Mouse (Mus musculus) left cerebral cortex, adult 11 months (tissue): Measurements from ENCODE around the gene Slc38a7.
"Not testable (repeated sequence)": the region's sequence is repeated elsewhere in the genome, so short reads cannot be mapped to it uniquely, and the experiment has no call there.

ENCODE experiments used
- DNase-seq: peaks from one replicate; pipeline ENCODE4 v3.0.0; 2022; ENCODE audit warnings: low spot score

The Slc38a7 gene

GRCm38 (mm10) chr8:95853102-95853843 lies at the start of gene Slc38a7:
Gene Slc38a7, minus strand, starts transcription at chr8:95853539.
- DNase-seq: peak; percentile 83

- DNase-seq: no peak
Measured at GRCm38 (mm10) chr8:95901864-95902263, 48.5 kb upstream of the Slc38a7 start.

GRCm38 (mm10) chr8:95893701-95894100 lies 40.4 kb upstream of the Slc38a7 start:
- DNase-seq: no peak

GRCm38 (mm10) chr8:95888285-95889136 lies 35.2 kb upstream of the Slc38a7 start, which contains the start of gene Got2:
Gene Got2, minus strand, starts transcription at chr8:95888547.
- peak; percentile 81 for DNase-seq

GRCm38 (mm10) chr8:95887578-95888284 lies 34.4 kb upstream of the Slc38a7 start:
- peak; percentile 80 for DNase-seq

GRCm38 (mm10) chr8:95886647-95887577 lies 33.6 kb upstream of the Slc38a7 start:
- no peak for DNase-seq

- no peak for DNase-seq
Measured at GRCm38 (mm10) chr8:95885966-95886365, 32.6 kb upstream of the Slc38a7 start.

GRCm38 (mm10) chr8:95885271-95885841 lies 32.0 kb upstream of the Slc38a7 start:
- DNase-seq: no peak

- DNase-seq: no peak
Measured at GRCm38 (mm10) chr8:95884491-95884890, 31.2 kb upstream of the Slc38a7 start.

GRCm38 (mm10) chr8:95882191-95882590 lies 28.9 kb upstream of the Slc38a7 start:
- DNase-seq: no peak

GRCm38 (mm10) chr8:95881576-95881975 lies 28.2 kb upstream of the Slc38a7 start:
- no peak for DNase-seq

GRCm38 (mm10) chr8:95879823-95880222 lies 26.5 kb upstream of the Slc38a7 start:
- no peak for DNase-seq

GRCm38 (mm10) chr8:95878176-95878962 lies 25.0 kb upstream of the Slc38a7 start:
- DNase-seq: no peak

GRCm38 (mm10) chr8:95875270-95875669 lies 21.9 kb upstream of the Slc38a7 start:
- DNase-seq: no peak

- DNase-seq: no peak
Measured at GRCm38 (mm10) chr8:95871690-95872089, 18.4 kb upstream of the Slc38a7 start.

- not testable (repeated sequence) for DNase-seq
Measured at GRCm38 (mm10) chr8:95864851-95865250, 11.5 kb upstream of the Slc38a7 start.

- DNase-seq: not testable (repeated sequence)
Measured at GRCm38 (mm10) chr8:95863761-95864440, 10.6 kb upstream of the Slc38a7 start.

GRCm38 (mm10) chr8:95854174-95854573 lies 835 bp upstream of the Slc38a7 start:
- DNase-seq: no peak

GRCm38 (mm10) chr8:95852290-95852689 lies 1.0 kb downstream of the Slc38a7 start:
- DNase-seq: no peak
